Mouse (Mus musculus): ENCODE data around the gene Hmcn2. TPM values are rescaled to one million over a fixed set of nuclear protein-coding genes. Genes with fewer than 3 reads are reported as not detected.

Gene Hmcn2
- polyA plus RNA-seq (2014; fragmentation: Illumina TruSeq; extraction: RNeasy Lipid Tissue Mini Kit (QIAGEN cat#74804); ENCODE audit: insufficient read depth, low read depth, low replicate concordance), result 1.2 TPM

DNA sequence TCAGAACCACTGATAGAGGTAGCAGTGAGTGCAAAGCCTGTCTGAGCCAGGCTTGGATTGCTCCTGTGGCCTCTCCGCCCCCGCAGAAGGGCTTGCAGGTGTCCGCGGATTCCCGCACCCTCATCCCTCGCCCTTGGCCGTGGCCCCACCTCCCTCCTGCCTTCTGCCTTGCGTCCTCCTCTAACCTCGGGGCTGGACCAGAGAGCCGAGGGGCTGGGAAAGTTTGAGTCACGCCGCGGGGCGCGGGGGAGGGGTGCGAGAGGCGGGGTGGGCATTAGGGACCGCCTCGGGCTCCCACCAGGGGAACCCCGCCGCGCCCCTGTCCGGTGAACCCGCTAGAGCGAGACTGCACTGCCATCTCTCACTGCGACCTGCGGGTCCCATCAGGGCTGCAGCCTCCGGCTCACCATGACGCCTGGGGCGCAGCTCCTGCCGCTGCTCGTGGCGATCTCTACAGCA, at the start of gene Hmcn2:
Hmcn2 (plus strand) TSS at position 409 of the 459 bp plus-strand sequence.

DNA sequence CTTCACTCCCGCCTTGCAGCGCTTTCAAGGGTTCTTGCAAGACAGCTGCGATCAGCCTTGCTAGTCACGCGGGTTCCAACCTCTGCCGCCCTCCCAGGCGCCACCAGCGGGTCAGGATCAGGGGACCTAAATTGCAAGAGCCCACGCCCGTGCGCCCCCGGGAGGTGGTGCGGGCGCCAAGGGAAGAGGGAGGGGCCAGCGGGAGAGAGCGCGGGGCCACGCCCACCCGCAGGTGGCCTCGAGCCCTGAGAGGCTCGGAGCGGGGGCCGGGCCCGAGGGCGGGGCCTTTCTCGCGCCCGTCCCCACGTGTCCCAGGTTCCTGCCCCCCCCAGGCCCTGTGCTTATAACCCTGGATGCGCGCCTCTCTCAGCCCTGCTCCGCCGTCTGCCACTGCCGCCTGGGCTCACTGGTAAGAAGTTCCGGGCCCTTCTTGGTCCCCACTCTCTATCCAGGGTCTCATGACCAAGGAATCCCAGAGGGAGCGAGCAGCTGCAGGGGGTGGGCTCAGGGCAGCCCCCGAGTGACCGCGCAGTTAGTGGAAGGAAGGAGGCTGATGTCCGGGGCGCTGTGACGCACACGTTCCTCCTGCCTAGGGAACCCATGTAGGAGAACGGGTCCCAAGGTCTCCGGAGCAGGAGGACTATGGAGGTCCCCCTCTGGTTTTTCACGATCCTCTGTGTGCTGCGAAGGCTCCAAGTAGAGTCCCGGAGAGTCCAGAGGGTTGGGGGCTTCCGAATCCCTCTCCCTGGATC, 155.9 kb downstream of the Hmcn2 start, which contains the start of gene Ass1:
Ass1 (plus strand) TSS at position 277 of the 752 bp plus-strand sequence.

Other genes with a start within 250 kb of the Hmcn2 start
- gene Fnbp1, start 172.4 kb upstream of the Hmcn2 start, polyA plus RNA-seq (2014; fragmentation: Illumina TruSeq; extraction: RNeasy Lipid Tissue Mini Kit (QIAGEN cat#74804); ENCODE audit: insufficient read depth, low read depth, low replicate concordance), result 13.0 TPM
- gene Gpr107, start 162.1 kb upstream of the Hmcn2 start, polyA plus RNA-seq (2014; fragmentation: Illumina TruSeq; extraction: RNeasy Lipid Tissue Mini Kit (QIAGEN cat#74804); ENCODE audit: insufficient read depth, low read depth, low replicate concordance), result 13.9 TPM
- 1.5 TPM for gene Ncs1, start 68.6 kb upstream of the Hmcn2 start, polyA plus RNA-seq (2014; fragmentation: Illumina TruSeq; extraction: RNeasy Lipid Tissue Mini Kit (QIAGEN cat#74804); ENCODE audit: insufficient read depth, low read depth, low replicate concordance)
- gene Ass1, start 155.8 kb downstream of the Hmcn2 start, polyA plus RNA-seq (2014; fragmentation: Illumina TruSeq; extraction: RNeasy Lipid Tissue Mini Kit (QIAGEN cat#74804); ENCODE audit: insufficient read depth, low read depth, low replicate concordance), result 19.5 TPM